Mouse (Mus musculus) layer of hippocampus, postnatal 36 days (tissue): ENCODE results near the gene Cntnap5a. TPM values are rescaled to one million over a fixed set of nuclear protein-coding genes. Genes with fewer than 3 reads are reported as not detected.

ENCODE experiments used
- DNase-seq, 2 experiments: peaks; one replicate each; pipeline ENCODE4 v3.0.0; 2022
- microRNA-seq, 2 experiments: library from miRNA; unstranded; fragments of <30 nt; microRNA quantifications; one replicate each; pipeline ENCODE4 v1.2.0; 2021
- total RNA-seq, 2 experiments: library from RNA; stranded (reverse); gene quantifications; 2 replicates each; pipeline ENCODE4 v1.2.3; 2021

The Cntnap5a gene
- total RNA-seq, 2 experiments from 2014 or later: 15.3 to 15.7 TPM

DNA sequence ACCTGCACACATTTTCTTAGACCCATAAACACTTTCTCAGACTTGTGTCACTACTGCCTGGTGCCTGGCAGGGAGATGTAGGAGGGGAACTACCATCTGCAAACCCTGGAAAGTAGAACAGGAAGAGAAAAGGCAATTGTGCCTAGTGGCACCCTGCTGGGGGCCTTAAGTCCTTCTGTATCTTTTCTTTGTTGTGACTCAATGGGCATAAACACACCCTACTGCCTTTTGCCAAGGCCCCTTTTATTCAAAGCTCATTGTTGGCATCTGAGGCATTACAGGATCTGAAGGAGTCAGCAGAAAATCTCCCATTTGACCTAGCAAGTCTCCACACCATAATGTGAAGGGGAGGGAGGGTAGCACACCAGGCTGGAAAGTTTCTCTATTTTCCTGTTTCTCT is 682.2 kb downstream of the Cntnap5a start:
- no peak for DNase-seq

DNA sequence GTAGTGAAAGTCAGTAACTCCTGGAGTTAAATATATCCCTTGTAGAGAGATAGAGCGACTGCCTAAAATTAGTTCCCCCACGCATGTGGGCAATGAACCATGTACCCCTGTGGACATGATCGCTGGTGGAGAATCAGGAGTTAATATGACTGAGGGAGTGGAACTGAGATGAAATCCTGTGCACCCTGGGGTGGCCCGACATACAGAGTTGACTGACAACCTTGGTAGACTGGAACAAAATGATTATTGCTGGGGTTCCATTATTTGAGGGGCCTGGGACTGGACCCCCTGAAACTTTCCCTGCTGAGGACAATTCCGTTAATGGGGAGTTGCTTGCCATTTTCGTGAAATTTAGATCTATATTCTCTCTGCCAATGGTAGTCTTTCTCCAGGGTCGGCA is 683.0 kb downstream of the Cntnap5a start:
- no peak for DNase-seq

DNA sequence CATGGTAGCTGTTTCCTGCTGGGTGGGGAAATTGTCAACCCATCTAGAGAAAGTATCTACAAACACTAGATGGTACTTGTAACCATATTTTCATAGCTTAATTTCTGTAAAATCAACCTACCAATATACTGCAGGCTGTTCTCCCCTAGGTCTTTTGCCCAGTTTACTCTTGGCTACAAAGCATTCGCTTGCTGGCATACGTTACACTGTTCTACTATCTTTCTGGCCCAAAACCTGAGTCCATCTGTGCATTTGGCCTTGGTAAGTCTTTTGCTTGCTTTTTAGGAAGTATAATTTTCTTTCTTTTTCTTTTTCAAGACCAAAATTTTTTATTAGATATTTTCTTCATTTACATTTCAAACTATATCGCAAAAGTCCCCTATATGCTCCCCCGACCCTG is 686.3 kb downstream of the Cntnap5a start:
- DNase-seq: no peak

DNA sequence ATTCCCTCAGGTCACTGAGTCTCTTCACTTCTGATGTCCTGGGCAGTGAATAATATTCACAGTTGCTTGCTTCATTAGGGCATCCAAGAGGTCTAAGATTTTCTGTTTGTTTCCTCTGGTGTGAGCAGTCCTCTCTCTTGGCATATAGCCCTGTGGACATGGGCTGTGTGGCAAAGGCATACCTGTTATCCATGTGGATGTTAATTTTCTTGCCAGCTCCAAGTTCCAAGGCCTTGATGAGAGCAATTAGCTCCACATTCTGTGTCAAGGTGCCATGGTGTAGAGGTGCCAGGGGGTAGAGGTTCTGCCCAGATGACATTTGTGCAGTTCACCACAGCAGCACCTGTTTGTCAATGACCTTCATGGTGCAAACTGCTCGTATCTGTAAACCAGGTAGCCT is 689.0 kb downstream of the Cntnap5a start:
- DNase-seq: no peak

DNA sequence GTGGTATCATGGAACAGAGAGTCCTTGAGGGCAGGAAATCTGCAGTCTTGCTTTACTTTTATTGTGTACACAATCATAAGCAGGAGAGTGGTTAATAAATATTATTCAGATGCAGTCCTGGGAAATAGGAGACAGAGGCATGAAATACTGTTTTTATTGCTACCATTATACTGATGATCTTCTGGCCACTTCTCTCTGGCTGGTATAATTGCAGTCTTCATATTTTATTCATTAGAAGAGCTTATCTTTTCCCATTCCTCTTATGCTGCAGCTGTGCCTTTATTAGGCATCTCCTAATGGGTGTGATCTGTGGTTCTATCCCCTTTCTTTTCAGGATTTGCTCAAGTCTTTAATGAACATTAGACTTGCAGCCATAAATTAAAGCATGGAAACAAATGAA is 707.8 kb downstream of the Cntnap5a start:
- no peak for DNase-seq

DNA sequence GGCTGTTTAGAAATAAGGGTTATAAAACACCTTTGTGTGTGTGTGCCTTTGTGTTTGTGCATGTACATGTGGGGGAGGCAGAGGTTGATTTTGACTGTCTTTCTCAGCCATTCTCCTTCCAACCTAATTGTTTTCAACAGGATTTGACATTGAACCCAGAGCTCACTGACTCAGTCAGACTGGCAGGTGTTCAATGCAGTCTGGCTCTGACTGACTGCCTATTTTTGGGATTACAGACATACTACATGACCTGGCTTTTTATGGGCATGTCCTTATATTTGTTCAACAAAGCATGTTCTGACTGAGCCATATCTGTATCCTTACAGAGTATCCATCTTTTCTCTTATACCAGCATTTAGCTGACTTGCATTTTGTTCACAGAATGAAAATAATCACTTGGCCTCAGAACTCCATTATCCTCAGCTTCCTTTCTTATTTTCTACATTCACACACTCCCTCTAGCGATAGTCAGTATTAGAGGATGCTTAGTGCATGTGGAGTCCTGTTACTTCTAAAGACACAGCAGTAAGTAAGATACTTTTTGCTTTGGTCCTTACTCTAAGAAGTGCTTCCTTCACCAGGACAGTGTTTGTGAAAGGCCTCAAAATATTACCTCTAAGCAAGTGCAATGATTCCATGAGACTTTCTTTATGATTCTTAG is 717.6 kb downstream of the Cntnap5a start:
- no peak for DNase-seq

DNA sequence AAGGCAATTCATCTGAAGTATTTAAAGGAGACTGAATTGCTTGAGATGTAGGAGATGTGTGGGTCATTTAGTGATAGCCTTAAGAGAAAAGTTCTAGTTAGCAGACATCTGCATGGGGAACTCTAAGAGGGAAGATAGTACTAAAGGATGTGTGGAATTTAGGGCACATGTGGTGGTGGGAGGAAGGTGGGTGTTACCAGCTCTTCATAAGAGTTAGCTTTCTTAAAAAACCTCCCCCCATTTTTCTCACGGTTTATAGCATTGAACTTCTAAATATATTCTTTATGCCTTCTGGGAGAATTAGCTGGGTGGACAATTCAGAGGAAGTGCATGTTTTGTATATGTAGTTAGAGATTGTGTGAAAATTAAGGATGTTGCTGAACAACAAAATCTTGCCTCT is 725.3 kb downstream of the Cntnap5a start:
- DNase-seq: no peak

DNA sequence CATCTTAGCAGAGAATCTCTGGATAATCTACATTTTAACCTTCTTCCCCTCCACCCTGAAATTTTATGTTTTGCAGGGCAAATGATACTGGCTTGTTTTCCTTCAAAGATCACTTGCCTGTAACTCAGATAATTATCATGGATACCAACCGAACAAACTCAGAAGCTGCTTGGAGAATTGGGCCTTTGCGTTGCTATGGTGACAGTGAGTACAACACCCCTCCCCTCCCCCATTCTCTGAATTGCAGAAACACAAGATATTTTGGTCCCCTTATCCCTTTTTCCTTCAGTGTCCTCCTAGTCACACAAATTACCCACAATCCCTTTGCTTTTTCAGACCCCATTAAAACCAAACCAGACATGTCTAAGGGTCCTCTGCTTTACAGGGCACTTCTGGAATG is 743.8 kb downstream of the Cntnap5a start:
- no peak for DNase-seq

DNA sequence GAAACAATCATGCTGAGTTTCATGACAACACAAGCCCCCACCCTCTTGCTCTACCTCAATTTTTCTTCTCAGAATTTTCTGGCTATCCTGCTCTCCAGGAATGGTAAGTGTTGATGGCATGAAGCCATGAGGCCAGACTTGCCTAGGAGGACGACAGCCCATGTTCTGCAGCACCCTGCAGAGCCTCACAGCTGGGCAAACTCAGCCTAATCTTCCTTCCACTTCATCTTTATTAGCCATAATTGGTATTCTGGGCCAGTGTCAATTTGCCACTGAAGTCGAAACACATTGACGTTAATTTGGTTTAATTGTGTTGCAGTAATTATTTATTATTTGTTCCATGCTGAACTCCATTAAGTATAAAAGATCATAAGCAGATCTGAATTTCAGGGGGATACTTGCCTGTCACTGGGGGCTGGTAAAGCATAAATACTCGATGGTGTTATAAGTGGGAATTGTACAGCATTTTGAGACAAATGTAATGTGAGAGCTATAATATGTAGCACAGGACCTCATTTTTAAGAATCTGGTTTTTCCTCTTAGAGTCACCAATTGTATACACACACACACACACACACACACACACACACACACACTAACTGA is 770.7 kb downstream of the Cntnap5a start:
- DNase-seq: no peak

DNA sequence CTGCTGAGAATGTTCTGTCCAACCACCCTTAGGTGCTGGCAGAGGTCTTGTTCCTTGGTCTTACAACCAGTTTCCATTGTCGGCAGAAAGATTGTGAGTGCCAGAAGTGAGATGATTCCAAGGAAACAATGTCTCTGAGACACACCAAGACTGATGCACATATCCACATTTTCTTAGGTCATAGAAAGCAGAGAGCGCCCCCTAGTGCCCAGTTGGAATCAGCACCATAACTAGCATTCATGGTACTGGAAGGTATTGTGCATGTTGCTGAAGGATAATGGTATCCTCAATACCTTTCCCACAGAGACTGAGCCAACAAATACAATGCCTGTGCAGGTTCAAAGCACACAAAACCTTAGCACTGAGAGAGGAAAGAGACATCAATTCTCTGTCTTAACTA is 793.1 kb downstream of the Cntnap5a start:
- peak; percentile 20 to 33 for DNase-seq

DNA sequence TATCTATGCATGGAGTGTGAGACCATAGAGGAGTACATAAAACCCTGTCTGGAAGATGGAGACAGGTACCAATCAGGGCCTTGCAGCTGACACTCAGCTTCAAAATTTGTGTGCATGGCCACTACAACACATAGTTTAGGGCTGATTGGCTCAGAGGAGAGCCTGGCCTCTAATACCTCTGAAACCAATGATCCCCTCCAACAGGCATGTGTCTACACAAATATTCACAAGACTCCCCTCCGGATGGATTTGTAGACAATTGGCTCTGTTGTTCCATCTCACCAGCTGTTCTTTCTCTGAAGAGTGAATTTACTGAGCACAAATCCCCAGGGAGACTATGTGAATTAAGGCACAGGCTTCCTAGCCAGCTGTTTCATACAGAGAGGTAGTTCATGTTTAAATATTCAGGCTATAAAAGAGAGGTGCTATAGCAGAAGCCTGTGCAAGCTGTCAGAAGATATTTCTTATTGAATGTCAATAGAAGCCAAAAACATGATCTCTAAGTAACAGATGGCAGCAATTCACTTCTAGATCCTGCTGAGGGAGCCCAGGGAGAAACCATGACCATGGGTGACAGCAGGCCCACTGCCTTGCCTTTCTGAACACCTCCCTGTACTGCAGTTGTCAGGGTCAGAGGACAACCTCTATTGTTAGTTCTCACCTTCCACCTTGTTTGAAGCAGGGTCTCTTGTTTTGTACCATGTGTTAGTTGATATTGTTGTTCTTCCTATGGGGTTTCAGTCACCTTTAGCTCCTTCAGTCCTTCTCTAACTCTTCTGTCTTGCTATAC is 804.4 kb downstream of the Cntnap5a start:
- DNase-seq: no peak

DNA sequence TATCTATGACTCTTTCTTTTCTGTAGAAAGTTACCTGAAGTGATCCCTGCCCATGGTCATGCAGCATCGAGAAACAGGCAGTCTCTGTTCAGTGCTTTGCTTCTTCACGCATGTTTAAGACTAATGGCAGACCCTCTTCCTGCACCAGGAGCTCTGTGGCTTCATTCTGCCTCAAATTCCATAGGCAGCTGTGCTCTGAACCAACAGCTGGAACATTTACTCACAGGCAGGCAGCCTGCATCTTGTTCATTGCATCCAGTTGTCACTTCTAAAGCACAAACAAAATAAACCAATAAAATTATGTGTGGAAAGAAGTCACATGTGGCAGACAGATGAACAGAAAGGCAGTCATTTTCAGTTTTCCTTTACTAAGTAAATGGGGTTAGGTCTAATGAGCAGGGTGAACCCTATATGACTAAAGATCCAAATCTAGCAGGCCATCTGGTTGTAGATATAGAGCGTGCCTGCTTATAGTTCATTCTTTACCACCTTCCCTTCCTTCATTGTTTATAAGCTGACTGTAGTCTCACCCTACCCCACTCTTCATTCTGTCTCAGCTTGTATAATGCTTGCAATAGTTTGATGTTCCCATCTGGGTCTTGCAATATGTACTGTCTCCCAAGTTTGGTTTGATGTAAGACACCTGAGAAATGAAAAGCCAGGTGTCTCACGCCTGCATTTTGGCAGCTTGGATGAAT is 893.6 kb downstream of the Cntnap5a start:
- no peak for DNase-seq

DNA sequence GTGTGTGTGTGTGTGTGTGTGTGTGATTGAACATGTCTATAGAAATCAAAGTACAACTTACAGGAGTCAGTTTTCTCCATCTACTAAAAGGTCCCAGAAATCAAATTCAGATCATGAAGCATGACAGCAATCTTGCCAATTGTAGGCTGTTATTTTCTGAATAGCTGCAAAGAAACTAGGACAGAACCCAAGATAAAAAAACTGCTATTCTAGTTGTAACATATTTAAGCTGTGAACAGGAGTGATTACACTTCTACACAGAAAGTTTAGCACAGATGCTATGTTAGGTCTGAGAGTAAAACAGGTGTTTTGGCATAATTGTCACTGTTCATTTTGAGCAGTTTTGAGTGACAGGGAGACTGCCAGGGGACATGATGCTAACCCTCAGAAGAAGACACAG is 931.7 kb downstream of the Cntnap5a start:
- no peak for DNase-seq

Small RNAs within 50 kb of the gene (microRNA-seq; reads per million reads assigned to microRNA genes)
- gene Gm23393: 0 reads per million in 2 experiments
